Mouse (Mus musculus): ENCODE data around the gene Fam151b. TPM values are rescaled to one million over a fixed set of nuclear protein-coding genes. Genes with fewer than 3 reads are reported as not detected.

Gene Fam151b
- polyA plus RNA-seq (2014; fragmentation: Illumina TruSeq; extraction: RNeasy Lipid Tissue Mini Kit (QIAGEN cat#74804)), result 11.4 TPM

GRCm38 (mm10) chr13:92483852-92484463 is at the start of gene Fam151b:
Gene Fam151b, minus strand, starts transcription at chr13:92484015.

GRCm38 (mm10) chr13:92530721-92531211 is 47.0 kb upstream of the Fam151b start, which contains the start of gene Zfyve16:
Gene Zfyve16, minus strand, starts transcription at chr13:92530868.

GRCm38 (mm10) chr13:92425758-92426264 is 58.0 kb downstream of the Fam151b start, which contains the start of gene Ankrd34b:
Gene Ankrd34b, plus strand, starts transcription at chr13:92425896.

Other genes with a start within 250 kb of the Fam151b start
- gene Gm20379, start 178.0 kb downstream of the Fam151b start, polyA plus RNA-seq (2014; fragmentation: Illumina TruSeq; extraction: RNeasy Lipid Tissue Mini Kit (QIAGEN cat#74804)), result not detected
- gene Dhfr, start 129.3 kb downstream of the Fam151b start, polyA plus RNA-seq (2014; fragmentation: Illumina TruSeq; extraction: RNeasy Lipid Tissue Mini Kit (QIAGEN cat#74804)), result 24.2 TPM
- gene Msh3, start 129.0 kb downstream of the Fam151b start, polyA plus RNA-seq (2014; fragmentation: Illumina TruSeq; extraction: RNeasy Lipid Tissue Mini Kit (QIAGEN cat#74804)), result 51.6 TPM
- 0.20 TPM for gene Ankrd34b, start 58.1 kb downstream of the Fam151b start, polyA plus RNA-seq (2014; fragmentation: Illumina TruSeq; extraction: RNeasy Lipid Tissue Mini Kit (QIAGEN cat#74804))
- 53.3 TPM for gene Zfyve16, start 46.9 kb upstream of the Fam151b start, polyA plus RNA-seq (2014; fragmentation: Illumina TruSeq; extraction: RNeasy Lipid Tissue Mini Kit (QIAGEN cat#74804))
- not detected for gene Spz1, start 92.2 kb upstream of the Fam151b start, polyA plus RNA-seq (2014; fragmentation: Illumina TruSeq; extraction: RNeasy Lipid Tissue Mini Kit (QIAGEN cat#74804))
- 112 TPM for gene Serinc5, start 127.1 kb upstream of the Fam151b start, polyA plus RNA-seq (2014; fragmentation: Illumina TruSeq; extraction: RNeasy Lipid Tissue Mini Kit (QIAGEN cat#74804))